Mouse (Mus musculus): ENCODE measurements at regions not wholly inside any gene's neighbourhood (a gene's known extent, or its start where the extent isn't known, plus 50 kb on each side); places are given as distances from the start of the nearest gene placed in this dataset.

DNA sequence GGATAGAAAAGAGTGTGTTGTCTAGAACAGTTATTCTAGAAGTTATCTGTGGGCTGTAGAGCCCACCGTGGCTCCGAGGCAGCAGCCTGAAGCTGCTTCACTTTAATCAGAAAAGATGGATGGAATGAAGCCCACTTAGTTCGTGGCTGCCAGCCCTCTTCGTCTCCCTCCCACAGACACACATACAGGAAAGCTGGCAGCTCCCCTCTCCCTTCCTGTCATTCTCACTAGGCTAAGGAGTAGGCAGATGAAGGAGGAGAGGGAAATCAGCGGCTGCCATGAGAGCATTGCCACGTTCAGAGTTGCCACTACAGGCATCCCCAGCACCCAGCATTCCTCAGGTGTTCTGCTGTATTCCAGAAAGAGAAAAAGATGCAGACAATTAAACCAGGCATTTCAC is 435.9 kb downstream of the Elavl2 start:
- no peak for TF ChIP-seq CTCF (IDR thresholded peaks at IDR 0.05; ENCODE audit: low read depth)
- no peak for TF ChIP-seq EP300 (IDR thresholded peaks at IDR 0.05; ENCODE audit: low read depth)
